Mouse (Mus musculus) stomach, embryonic 16.5 days (tissue): Measurements from ENCODE around the gene Galnt10. TPM values are rescaled to one million over a fixed set of nuclear protein-coding genes. Genes with fewer than 3 reads are reported as not detected.

Source experiments
- ATAC-seq: fragments of 200-750 bp; cut with Nextera tagmentation; 2 replicates; pipeline ENCODE4 v1.8.0; 2017; ENCODE audit warnings: moderate number of reproducible peaks, moderate TSS enrichment; ENCODE audit not compliant: insufficient read depth, low FRiP score
- H3K27ac ChIP-seq: fragments of 300-500 bp; sonication (generic); 2 replicates; pipeline ENCODE4 v1.5.1; 2014; ENCODE audit warnings: low read length
- H3K27me3 ChIP-seq: fragments of 300-500 bp; sonication (generic); 2 replicates; pipeline ENCODE4 v1.6.1; 2014; ENCODE audit warnings: low read length, control low read depth, mixed read lengths; ENCODE audit not compliant: control insufficient read depth, insufficient read depth
- H3K36me3 ChIP-seq: fragments of 300-500 bp; sonication (generic); 2 replicates; pipeline ENCODE4 v1.6.1; 2014; ENCODE audit warnings: low read length; ENCODE audit not compliant: control insufficient read depth, insufficient read depth
- H3K4me1 ChIP-seq: fragments of 300-500 bp; sonication (generic); 2 replicates; pipeline ENCODE4 v1.6.1; 2014; ENCODE audit warnings: low read length, control low read depth, mixed read lengths; ENCODE audit not compliant: control insufficient read depth, insufficient read depth
- H3K4me2 ChIP-seq: fragments of 300-500 bp; sonication (generic); 2 replicates; pipeline ENCODE4 v1.6.1; 2014; ENCODE audit warnings: low read depth, low read length, mixed read lengths
- H3K4me3 ChIP-seq: fragments of 300-500 bp; sonication (generic); replicated peaks from 2 replicates; pipeline ENCODE4 v1.5.1; 2014; ENCODE audit warnings: mild to moderate bottlenecking, low read length
- H3K9ac ChIP-seq: fragments of 300-500 bp; sonication (generic); 2 replicates; pipeline ENCODE4 v1.6.1; 2014; ENCODE audit warnings: low read length
- H3K9me3 ChIP-seq: fragments of 300-500 bp; sonication (generic); replicated peaks from 2 replicates; pipeline ENCODE4 v1.6.1; 2016; ENCODE audit warnings: low read length, control low read depth; ENCODE audit not compliant: control insufficient read depth
- WGBS: fragments of 180-500 bp; shearing (Covaris S2); extraction: QIAGEN DNeasy Blood & Tissue Kit; methylation state at CpG from one replicate; pipeline ENCODE4 v1.1.7; 2014; 5-methylcytosine and 5-hydroxymethylcytosine counted together
- polyA plus RNA-seq: library from polyadenylated mRNA; unstranded; fragments of >200 nt; fragmentation: Nextera tagmentation; extraction: Ambion mirVana; gene quantifications from 2 replicates; pipeline ENCODE4 v1.2.1, GENCODE M21; 2015

Galnt10 gene
- polyA plus RNA-seq, 1 experiment from 2014 or later: 17.4 TPM

DNA sequence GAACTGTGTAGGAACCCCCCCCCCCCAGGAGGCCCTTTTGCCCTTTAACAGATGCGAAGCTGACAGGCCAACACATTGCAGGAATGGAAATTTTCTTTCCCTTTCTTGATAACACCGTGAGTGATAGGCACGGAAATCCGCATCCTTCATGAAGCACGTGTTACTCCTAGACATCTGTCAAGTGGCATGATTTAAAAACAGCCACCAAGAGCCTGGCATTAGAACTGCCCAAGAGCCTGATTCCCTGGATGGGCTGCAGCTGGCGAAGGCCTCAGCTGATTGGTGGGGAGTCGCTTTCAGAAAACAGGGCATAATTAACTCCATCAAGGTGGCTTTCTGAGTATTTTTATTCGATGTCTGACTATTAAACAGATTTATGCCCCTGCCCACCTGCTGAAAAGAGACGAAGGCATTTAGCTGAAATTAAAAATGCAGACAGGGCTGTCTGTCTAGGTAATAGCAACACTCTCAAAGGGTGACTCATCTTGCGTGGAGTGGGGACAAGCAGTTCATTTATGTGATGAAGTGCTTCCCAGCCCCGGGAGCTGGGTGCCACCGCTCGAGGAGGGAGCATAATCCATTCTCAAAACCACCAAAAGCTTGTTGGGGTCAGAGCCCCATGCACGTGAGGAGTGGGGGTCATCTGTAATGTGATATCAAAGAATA, 108.4 kb downstream of the Galnt10 start:
- no peak for ATAC-seq

DNA sequence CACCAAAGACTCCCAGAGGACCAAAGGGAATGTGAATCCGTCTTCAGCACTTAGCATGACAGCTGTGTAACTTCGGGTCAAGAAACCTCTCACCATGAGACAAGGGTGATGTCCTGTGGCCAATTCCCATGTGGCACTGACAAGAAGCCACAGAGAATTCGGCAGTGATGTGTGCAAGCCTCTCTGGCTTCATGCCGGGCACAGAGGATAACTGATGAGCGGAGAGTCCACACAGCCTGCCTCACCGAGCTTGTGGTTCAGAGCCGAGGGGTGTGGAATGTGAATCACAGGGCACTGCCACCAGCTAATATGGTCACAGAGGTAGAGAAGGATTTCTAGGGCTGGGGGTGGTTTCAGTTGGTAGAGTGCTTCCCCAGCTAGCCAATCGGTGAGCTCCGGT, 113.4 kb downstream of the Galnt10 start:
- H3K4me2 ChIP-seq: no peak overlapping the region
- 74% methylated on average over 9 of the region's 9 CpGs for WGBS
- no peaks in the 10 kb centered on the region for H3K27me3 ChIP-seq
- no peaks in the 10 kb centered on the region for H3K4me1 ChIP-seq
- H3K36me3 ChIP-seq: 0 out of 2 replicates have a peak, but pooled peaks cover 6% of the 10 kb centered on the region
- no peak overlapping the region for H3K9ac ChIP-seq
- ATAC-seq: no peak
- H3K9me3 ChIP-seq: 0 out of 2 replicates have a peak, but pooled peaks cover 2% of the 10 kb centered on the region
- no peak overlapping the region for H3K4me3 ChIP-seq
- no peak overlapping the region for H3K27ac ChIP-seq

More for the DNA sequence above, 108.4 kb downstream of the Galnt10 start:
- Histone ChIP-seq H3K4me1 (no peaks in the 10 kb centered on the region), H3K9ac (no peak overlapping the region), H3K9me3 (no peaks in the 10 kb centered on the region), H3K27me3 (no peaks in the 10 kb centered on the region), H3K4me3 (no peak overlapping the region), H3K27ac (no peak overlapping the region), H3K36me3 (no peaks in the 10 kb centered on the region), H3K4me2 (no peak overlapping the region)
- 55% methylated on average over 14 of the region's 14 CpGs for WGBS

DNA sequence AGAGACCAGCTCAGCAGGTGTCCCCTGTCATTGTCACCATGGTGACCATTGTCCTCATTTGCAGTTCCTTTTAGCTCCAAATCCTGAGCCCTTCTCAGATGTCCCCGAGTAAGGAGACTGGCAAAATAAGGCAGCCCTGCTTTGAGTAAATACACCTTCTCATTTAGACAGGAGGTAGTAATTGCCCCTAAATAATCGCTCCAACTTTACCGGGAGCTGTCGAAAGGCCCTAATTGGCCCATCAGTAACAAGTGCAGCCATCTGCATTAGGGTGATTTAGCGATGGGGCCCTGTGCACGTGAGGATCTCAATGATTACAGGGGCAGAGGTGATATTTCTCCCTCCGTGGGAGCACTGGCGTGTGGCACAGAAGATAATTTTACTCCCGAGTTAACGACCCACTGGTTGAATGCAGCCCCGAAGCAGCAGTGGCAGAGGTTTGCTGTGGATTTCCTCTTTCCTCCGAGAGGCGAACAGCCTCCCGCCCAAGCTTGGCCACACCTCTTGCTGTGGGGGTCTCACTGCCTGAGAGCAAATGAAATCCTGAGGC, 115.3 kb downstream of the Galnt10 start:
- Histone ChIP-seq H3K4me3 (no peak overlapping the region), H3K4me1 (no peaks in the 10 kb centered on the region), H3K9ac (no peak overlapping the region), H3K36me3 (0 out of 2 replicates have a peak, but pooled peaks cover 6% of the 10 kb centered on the region), H3K4me2 (no peak overlapping the region), H3K9me3 (peaks cover 2% of the 10 kb centered on the region; the same call in 1 of the 2 replicates), H3K27me3 (no peaks in the 10 kb centered on the region), H3K27ac (no peak overlapping the region)
- ATAC-seq: no peak
- WGBS: 19% methylated on average over 14 of the region's 14 CpGs

DNA sequence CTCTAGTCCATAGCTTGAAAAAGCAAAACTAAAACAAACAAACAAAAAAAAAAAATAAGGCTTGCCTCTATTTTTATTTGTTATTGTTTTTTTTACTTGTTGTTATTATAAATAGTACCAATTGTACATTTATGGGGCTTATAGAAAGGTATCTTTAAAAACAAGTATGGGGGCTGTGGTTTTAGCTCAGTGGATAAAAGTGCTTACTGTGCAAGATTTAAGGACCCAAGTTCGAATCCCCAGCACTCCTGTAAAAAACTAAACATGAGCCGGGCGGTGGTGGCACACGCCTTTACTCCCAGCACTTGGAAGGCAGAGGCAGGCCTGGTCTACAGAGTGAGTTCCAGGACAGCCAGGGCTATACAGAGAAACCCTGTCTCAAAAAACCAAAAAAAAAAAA, 116.1 kb downstream of the Galnt10 start:
- H3K9ac ChIP-seq: no peak overlapping the region
- ATAC-seq: no peak
- 94% methylated on average over 4 of the region's 4 CpGs for WGBS
- 0 out of 2 replicates have a peak, but pooled peaks cover 6% of the 10 kb centered on the region for H3K36me3 ChIP-seq
- H3K27ac ChIP-seq: no peak overlapping the region
- H3K4me3 ChIP-seq: no peak overlapping the region
- no peak overlapping the region for H3K4me2 ChIP-seq
- no peaks in the 10 kb centered on the region for H3K27me3 ChIP-seq
- no peaks in the 10 kb centered on the region for H3K4me1 ChIP-seq
- peaks cover 2% of the 10 kb centered on the region; the same call in 1 of the 2 replicates for H3K9me3 ChIP-seq

DNA sequence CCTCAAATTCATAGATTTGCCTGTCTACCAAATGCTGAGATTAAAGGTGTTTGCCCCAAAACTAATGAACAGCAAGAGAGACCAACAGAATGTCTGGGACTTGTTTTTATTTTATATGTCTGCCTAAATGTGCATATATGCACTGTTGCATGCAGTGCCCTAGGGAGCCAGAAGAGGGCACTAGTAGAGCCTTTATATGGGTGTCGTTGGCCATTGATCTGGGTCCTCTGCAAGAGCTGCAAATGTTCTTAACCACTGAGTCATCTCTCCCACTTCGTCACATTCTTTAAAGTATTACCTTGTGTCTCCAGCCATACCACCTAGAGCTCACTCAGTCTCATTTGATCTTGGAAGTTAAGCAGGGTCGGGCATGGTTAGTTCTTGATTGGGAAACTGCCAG, 118.9 kb downstream of the Galnt10 start:
- 78% methylated on average over 3 of the region's 3 CpGs for WGBS
- H3K4me3 ChIP-seq: no peak overlapping the region
- no peaks in the 10 kb centered on the region for H3K27me3 ChIP-seq
- no peak for ATAC-seq
- peaks cover 2% of the 10 kb centered on the region; the same call in 1 of the 2 replicates for H3K9me3 ChIP-seq
- H3K27ac ChIP-seq: no peak overlapping the region
- 0 out of 2 replicates have a peak, but pooled peaks cover 6% of the 10 kb centered on the region for H3K36me3 ChIP-seq
- no peaks in the 10 kb centered on the region for H3K4me1 ChIP-seq
- no peak overlapping the region for H3K4me2 ChIP-seq
- H3K9ac ChIP-seq: no peak overlapping the region

DNA sequence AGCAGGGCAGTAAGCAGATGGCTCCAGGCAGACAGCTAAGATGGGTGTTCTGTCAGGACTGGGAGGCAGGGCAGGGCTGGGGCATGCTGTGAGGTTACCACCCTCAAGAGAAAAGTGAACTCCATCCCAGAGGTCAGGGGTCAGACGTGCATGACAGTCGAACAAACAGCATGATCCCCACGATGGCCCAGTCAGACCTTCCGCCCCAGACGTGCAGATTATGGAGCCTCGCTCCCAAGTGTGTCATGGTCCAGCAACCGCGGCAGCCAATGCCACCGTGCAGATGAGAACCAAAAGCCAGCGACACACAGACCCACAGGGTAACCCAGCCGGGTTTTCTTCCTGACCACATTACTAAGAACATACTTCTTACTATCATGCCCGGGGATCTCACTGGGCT, 121.4 kb downstream of the Galnt10 start:
- Histone ChIP-seq H3K27ac (no peak overlapping the region), H3K9ac (no peak overlapping the region), H3K27me3 (no peaks in the 10 kb centered on the region), H3K4me2 (no peak overlapping the region), H3K4me3 (no peak overlapping the region), H3K36me3 (0 out of 2 replicates have a peak, but pooled peaks cover 6% of the 10 kb centered on the region), H3K9me3 (peaks cover 2% of the 10 kb centered on the region; the same call in 1 of the 2 replicates), H3K4me1 (no peaks in the 10 kb centered on the region)
- no peak for ATAC-seq
- 57% methylated on average over 12 of the region's 12 CpGs for WGBS

DNA sequence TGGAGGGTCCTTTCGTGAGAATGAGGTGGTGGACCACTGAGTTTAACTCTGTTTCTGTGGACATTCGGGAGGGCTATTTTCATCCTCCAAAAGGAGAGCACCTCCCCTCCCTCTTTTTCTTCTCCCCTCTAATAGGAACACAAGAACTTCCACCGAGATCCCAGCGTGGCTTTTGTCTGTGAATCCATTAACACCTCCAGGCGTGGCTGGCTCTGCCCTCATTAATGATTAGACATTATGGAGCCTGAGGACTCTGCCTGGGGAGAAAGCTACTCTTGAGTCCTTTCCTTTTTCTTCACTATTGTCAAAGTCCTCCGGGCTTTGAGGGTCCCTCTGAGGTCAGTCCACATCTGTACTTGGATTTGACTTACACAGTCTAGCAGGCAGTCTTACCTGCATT, 121.9 kb downstream of the Galnt10 start:
- Histone ChIP-seq H3K4me3 (no peak overlapping the region), H3K27me3 (no peaks in the 10 kb centered on the region), H3K4me2 (no peak overlapping the region), H3K9me3 (peaks cover 2% of the 10 kb centered on the region; the same call in 1 of the 2 replicates), H3K27ac (no peak overlapping the region), H3K4me1 (no peaks in the 10 kb centered on the region), H3K9ac (no peak overlapping the region), H3K36me3 (0 out of 2 replicates have a peak, but pooled peaks cover 5% of the 10 kb centered on the region)
- 51% methylated on average over 6 of the region's 6 CpGs for WGBS
- no peak for ATAC-seq

DNA sequence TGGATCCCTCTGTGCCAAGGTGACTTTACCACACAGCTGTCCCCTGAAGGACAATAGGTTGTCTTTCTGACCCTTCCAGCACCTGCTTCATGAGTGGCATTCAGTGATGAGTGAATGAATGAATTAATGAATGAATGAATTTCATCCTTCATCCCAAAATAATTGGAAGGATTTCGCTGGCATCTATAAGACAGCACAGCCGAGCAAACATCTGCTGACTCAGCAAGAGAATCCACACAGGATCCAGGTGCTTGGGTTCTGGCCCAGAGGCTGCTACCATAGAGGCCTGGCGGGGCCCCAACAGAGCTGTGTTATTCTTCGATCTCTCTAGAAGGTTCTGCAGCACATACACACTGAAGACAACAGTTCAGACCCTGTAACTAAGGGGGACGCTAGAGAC, 125.5 kb downstream of the Galnt10 start:
- H3K27me3 ChIP-seq: no peaks in the 10 kb centered on the region
- WGBS: 85% methylated on average over 5 of the region's 5 CpGs
- H3K27ac ChIP-seq: no peak overlapping the region
- H3K4me2 ChIP-seq: no peak overlapping the region
- no peaks in the 10 kb centered on the region for H3K9me3 ChIP-seq
- no peaks in the 10 kb centered on the region for H3K4me1 ChIP-seq
- H3K36me3 ChIP-seq: no peaks in the 10 kb centered on the region
- H3K4me3 ChIP-seq: no peak overlapping the region
- H3K9ac ChIP-seq: no peak overlapping the region
- no peak for ATAC-seq

DNA sequence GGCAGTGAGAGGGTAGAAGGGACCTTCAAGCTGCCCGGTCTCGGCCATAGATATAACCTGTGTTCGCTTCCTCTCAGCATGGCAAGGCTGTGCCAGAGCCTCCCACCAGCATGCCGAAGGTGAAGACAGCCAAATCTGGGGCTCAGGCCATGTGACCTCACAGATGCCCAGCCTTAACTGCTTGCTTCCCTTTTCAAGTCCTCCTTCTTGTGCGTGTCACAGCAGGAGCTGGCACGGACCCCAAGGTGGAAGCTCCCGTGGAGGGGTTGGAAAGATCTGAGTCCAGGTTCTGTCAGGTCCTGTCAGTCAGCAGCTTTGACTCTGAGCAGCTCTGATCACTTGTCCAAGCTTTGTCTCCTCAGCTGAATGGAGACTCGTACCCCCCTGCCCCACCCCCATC, 126.4 kb downstream of the Galnt10 start:
- no peak overlapping the region for H3K4me2 ChIP-seq
- H3K4me3 ChIP-seq: no peak overlapping the region
- H3K9me3 ChIP-seq: no peaks in the 10 kb centered on the region
- no peak overlapping the region for H3K9ac ChIP-seq
- no peak overlapping the region for H3K27ac ChIP-seq
- H3K27me3 ChIP-seq: no peaks in the 10 kb centered on the region
- WGBS: 82% methylated on average over 8 of the region's 8 CpGs
- H3K4me1 ChIP-seq: no peaks in the 10 kb centered on the region
- no peaks in the 10 kb centered on the region for H3K36me3 ChIP-seq
- ATAC-seq: no peak
